Mouse (Mus musculus) liver, embryonic 14.5 days (tissue): ENCODE measurements around the gene Lss.

Experiments used
- CTCF ChIP-seq: IDR thresholded peaks from 2 replicates; pipeline ENCODE4 v1.5.1; 2016; ENCODE audit warnings: antibody characterized with exemption, low read depth, control low read depth
- EP300 ChIP-seq: IDR thresholded peaks from 2 replicates; pipeline ENCODE4 v1.6.1; 2016; ENCODE audit warnings: antibody characterized with exemption, low read depth

DNA sequence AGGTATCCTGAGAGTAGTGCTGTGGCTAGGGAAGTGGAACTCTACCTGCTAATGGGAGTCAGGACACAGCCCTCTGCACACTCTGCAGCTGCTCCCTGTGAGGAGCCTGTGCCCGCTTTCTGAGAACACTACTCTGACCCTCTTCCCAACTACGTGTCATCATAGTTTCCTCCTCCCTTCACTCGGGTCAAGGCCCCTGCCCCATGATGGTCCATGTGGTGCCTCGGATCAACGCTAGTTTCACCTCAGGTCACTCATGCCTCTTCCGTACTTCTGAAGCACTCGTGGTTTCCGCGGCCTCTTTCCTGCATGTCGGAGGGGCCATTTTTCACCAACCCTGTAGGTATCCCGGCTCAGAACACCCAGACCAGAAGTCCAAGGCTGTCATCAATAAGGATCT lies 466 bp upstream of the Lss start:
- TF ChIP-seq CTCF (no peak), EP300 (no peak)
